Mouse (Mus musculus): ENCODE results near the gene Klhl6. TPM values are rescaled to one million over a fixed set of nuclear protein-coding genes. Genes with fewer than 3 reads are reported as not detected.

The Klhl6 gene
- polyA plus RNA-seq, 1 experiment = 3.0 TPM

DNA sequence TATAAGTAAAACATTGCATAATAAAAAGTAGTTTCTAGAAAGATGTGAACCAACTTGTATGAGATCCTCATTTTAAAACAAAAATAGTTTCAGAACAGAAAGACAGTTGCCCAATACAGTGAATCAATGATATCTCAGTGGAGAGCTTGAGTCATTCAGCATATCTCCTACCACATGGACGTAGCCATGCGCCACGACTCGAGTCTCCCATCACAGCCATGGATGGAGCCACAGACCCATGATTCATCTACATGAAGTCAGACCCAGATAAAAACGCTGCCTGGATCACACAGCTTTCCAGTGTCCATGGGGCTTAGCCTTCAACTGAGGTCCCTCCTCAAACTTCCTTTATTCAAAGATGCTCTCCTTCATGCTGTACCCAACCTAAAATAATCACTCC lies 13.3 kb downstream of the Klhl6 start:
- no peak for TF ChIP-seq POLR2A (IDR thresholded peaks at IDR 0.05; ENCODE audit: low read depth, low read length)
- TF ChIP-seq CTCF (IDR thresholded peaks at IDR 0.05; ENCODE audit: extremely low read depth, insufficient read length, insufficient replicate concordance, low read depth, low read length) = no peak
- Histone ChIP-seq H3K36me3 (ENCODE audit: control insufficient read depth, insufficient read depth, low read length) (no peaks in the 10 kb centered on the region), H3K27me3 (ENCODE audit: control insufficient read depth, insufficient read depth, low read length) (no peaks in the 10 kb centered on the region), H3K27ac (ENCODE audit: insufficient read depth, low read depth, low read length) (no peak overlapping the region), H3K4me3 (ENCODE audit: low read depth, low read length) (no peak overlapping the region), H3K4me1 (ENCODE audit: control insufficient read depth, insufficient read depth, insufficient read length, low read length) (no peaks in the 10 kb centered on the region)
- 84% methylated on average over 5 of the region's 5 CpGs for WGBS

GRCm38 (mm10) chr16:19968666-19969065 lies 14.2 kb downstream of the Klhl6 start:
- TF ChIP-seq POLR2A (IDR thresholded peaks at IDR 0.05; ENCODE audit: low read depth, low read length) (no peak), CTCF (IDR thresholded peaks at IDR 0.05; ENCODE audit: extremely low read depth, insufficient read length, insufficient replicate concordance, low read depth, low read length) (no peak)
- Histone ChIP-seq H3K27ac (ENCODE audit: insufficient read depth, low read depth, low read length) (no peak overlapping the region), H3K4me1 (ENCODE audit: control insufficient read depth, insufficient read depth, insufficient read length, low read length) (no peaks in the 10 kb centered on the region), H3K36me3 (ENCODE audit: control insufficient read depth, insufficient read depth, low read length) (no peaks in the 10 kb centered on the region), H3K4me3 (ENCODE audit: low read depth, low read length) (no peak overlapping the region), H3K27me3 (ENCODE audit: control insufficient read depth, insufficient read depth, low read length) (no peaks in the 10 kb centered on the region)
- WGBS = 93% methylated on average over 4 of the region's 4 CpGs

DNA sequence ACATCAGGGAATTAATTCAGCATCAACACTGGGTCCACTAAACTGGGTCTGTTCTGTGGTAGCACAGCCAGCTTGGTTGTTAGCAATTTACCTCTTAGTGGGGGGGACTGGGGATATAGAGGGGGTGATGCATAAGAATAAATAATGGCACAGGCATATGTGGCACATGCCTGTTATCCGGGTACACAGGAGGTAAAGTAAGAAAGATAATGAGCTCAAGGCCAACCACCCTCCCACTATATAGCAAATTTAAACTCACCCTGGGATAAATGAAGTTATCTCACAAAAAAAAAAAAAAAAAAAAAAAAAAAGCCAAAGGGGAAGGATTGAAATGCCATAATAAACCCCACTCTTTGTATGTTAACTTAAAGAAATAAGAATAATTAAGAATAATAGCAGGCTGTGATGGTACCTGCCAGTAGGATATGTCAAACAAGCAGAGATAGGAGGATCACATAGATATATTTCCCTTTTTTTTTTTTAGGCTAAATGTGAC lies 14.9 kb downstream of the Klhl6 start:
- Histone ChIP-seq H3K27me3 (ENCODE audit: control insufficient read depth, insufficient read depth, low read length) (no peaks in the 10 kb centered on the region), H3K27ac (ENCODE audit: insufficient read depth, low read depth, low read length) (no peak overlapping the region), H3K36me3 (ENCODE audit: control insufficient read depth, insufficient read depth, low read length) (no peaks in the 10 kb centered on the region), H3K4me1 (ENCODE audit: control insufficient read depth, insufficient read depth, insufficient read length, low read length) (no peaks in the 10 kb centered on the region), H3K4me3 (ENCODE audit: low read depth, low read length) (no peak overlapping the region)
- no peak for TF ChIP-seq POLR2A (IDR thresholded peaks at IDR 0.05; ENCODE audit: low read depth, low read length)
- no peak for TF ChIP-seq CTCF (IDR thresholded peaks at IDR 0.05; ENCODE audit: extremely low read depth, insufficient read length, insufficient replicate concordance, low read depth, low read length)
- whole genome bisulfite sequencing = 72% methylated on average over 1 of the region's 1 CpGs

GRCm38 (mm10) chr16:19966976-19967375 lies 15.9 kb downstream of the Klhl6 start:
- no peaks in the 10 kb centered on the region for H3K4me1 ChIP-seq (ENCODE audit: control insufficient read depth, insufficient read depth, insufficient read length, low read length)
- TF ChIP-seq CTCF (IDR thresholded peaks at IDR 0.05; ENCODE audit: extremely low read depth, insufficient read length, insufficient replicate concordance, low read depth, low read length) (no peak), POLR2A (IDR thresholded peaks at IDR 0.05; ENCODE audit: low read depth, low read length) (no peak)
- no peak overlapping the region for H3K27ac ChIP-seq (ENCODE audit: insufficient read depth, low read depth, low read length)
- no peak overlapping the region for H3K4me3 ChIP-seq (ENCODE audit: low read depth, low read length)
- H3K36me3 ChIP-seq (ENCODE audit: control insufficient read depth, insufficient read depth, low read length) = no peaks in the 10 kb centered on the region
- H3K27me3 ChIP-seq (ENCODE audit: control insufficient read depth, insufficient read depth, low read length) = no peaks in the 10 kb centered on the region

DNA sequence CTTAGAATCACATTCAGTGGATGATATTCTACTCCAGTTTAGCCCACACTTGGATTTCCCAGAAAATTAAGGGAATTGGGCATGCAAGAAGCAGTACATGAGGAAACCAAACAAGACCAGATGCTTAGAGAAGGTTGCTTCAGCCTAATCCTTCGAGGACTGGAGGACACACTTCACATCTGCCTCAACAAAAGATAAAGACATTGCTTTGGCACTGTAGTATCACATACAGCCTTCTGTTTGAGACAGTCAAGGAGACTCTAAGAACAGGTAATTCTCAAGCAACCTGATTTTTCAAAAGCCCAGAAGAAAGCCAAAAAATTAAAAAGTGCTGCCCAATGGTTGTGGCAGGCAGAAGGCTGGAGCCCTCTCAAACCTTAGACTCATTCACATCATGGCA lies 16.4 kb downstream of the Klhl6 start:
- Histone ChIP-seq H3K4me1 (ENCODE audit: control insufficient read depth, insufficient read depth, insufficient read length, low read length) (no peaks in the 10 kb centered on the region), H3K27me3 (ENCODE audit: control insufficient read depth, insufficient read depth, low read length) (no peaks in the 10 kb centered on the region), H3K4me3 (ENCODE audit: low read depth, low read length) (no peak overlapping the region), H3K36me3 (ENCODE audit: control insufficient read depth, insufficient read depth, low read length) (no peaks in the 10 kb centered on the region), H3K27ac (ENCODE audit: insufficient read depth, low read depth, low read length) (no peak overlapping the region)
- 61% methylated on average over 1 of the region's 1 CpGs for WGBS
- TF ChIP-seq POLR2A (IDR thresholded peaks at IDR 0.05; ENCODE audit: low read depth, low read length) = no peak
- TF ChIP-seq CTCF (IDR thresholded peaks at IDR 0.05; ENCODE audit: extremely low read depth, insufficient read length, insufficient replicate concordance, low read depth, low read length) = no peak

- WGBS = 54% methylated on average over 3 of the region's 3 CpGs
- no peaks in the 10 kb centered on the region for H3K4me1 ChIP-seq (ENCODE audit: control insufficient read depth, insufficient read depth, insufficient read length, low read length)
- H3K36me3 ChIP-seq (ENCODE audit: control insufficient read depth, insufficient read depth, low read length) = no peaks in the 10 kb centered on the region
- no peaks in the 10 kb centered on the region for H3K27me3 ChIP-seq (ENCODE audit: control insufficient read depth, insufficient read depth, low read length)
- H3K4me3 ChIP-seq (ENCODE audit: low read depth, low read length) = no peak overlapping the region
- no peak overlapping the region for H3K27ac ChIP-seq (ENCODE audit: insufficient read depth, low read depth, low read length)
- no peak for TF ChIP-seq POLR2A (IDR thresholded peaks at IDR 0.05; ENCODE audit: low read depth, low read length)
- no peak for TF ChIP-seq CTCF (IDR thresholded peaks at IDR 0.05; ENCODE audit: extremely low read depth, insufficient read length, insufficient replicate concordance, low read depth, low read length)
Observed at GRCm38 (mm10) chr16:19962951-19963350, 19.9 kb downstream of the Klhl6 start.

- H3K27ac ChIP-seq (ENCODE audit: insufficient read depth, low read depth, low read length) = no peak overlapping the region
- WGBS = 90% methylated on average over 2 of the region's 2 CpGs
- H3K4me3 ChIP-seq (ENCODE audit: low read depth, low read length) = no peak overlapping the region
- no peaks in the 10 kb centered on the region for H3K27me3 ChIP-seq (ENCODE audit: control insufficient read depth, insufficient read depth, low read length)
- TF ChIP-seq POLR2A (IDR thresholded peaks at IDR 0.05; ENCODE audit: low read depth, low read length) (no peak), CTCF (IDR thresholded peaks at IDR 0.05; ENCODE audit: extremely low read depth, insufficient read length, insufficient replicate concordance, low read depth, low read length) (no peak)
- no peaks in the 10 kb centered on the region for H3K4me1 ChIP-seq (ENCODE audit: control insufficient read depth, insufficient read depth, insufficient read length, low read length)
- H3K36me3 ChIP-seq (ENCODE audit: control insufficient read depth, insufficient read depth, low read length) = no peaks in the 10 kb centered on the region
Observed at GRCm38 (mm10) chr16:19961070-19961469, 21.8 kb downstream of the Klhl6 start.

Measured in small intestine, adult 2 months (tissue).